Mouse (Mus musculus) lung, postnatal 14 days (tissue): ENCODE results near the gene Adh7.

ENCODE experiments used
- DNase-seq: peaks from one replicate; pipeline ENCODE4 v3.0.0; 2021

Adh7 gene

DNA sequence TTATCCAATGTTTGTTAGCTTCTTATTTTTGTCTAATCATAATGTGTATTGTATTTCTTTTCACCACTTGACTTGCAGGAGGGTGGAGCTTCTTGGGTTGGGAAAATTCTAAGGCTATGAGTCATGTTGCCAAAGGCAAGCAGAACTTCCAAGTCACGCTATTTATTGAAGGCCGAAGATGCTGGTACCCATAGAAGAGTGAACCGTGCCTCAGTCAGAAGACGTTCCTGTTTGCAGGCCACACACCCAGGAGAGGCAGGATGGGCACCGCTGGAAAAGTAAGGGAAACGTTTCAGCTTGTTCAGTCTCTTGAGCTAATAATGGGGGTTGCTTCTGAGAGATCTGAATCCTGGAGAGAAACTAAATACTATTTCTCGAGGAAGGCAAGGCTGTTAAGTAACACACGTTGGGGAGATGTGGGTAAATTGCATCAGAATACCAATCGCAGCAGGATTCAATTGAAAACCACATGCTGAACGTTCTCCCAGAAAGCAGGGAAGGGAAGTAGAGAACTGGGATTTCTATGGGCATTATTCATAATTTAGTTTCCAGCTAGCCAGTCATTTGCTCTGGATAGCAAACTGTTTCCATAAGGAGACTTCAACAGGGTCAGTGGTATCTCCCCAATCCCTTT is at the start of gene Adh7:
Gene Adh7, plus strand, starts transcription at position 130 of the 634 bp plus-strand sequence.
- no peak for DNase-seq

GRCm38 (mm10) chr3:138173291-138173690 is 44.3 kb upstream of the Adh7 start:
- no peak for DNase-seq

- DNase-seq: no peak
These were observed 42.0 kb upstream of the Adh7 start for GRCm38 (mm10) chr3:138175551-138175950.

GRCm38 (mm10) chr3:138182019-138182418 is 35.5 kb upstream of the Adh7 start:
- no peak for DNase-seq

DNA sequence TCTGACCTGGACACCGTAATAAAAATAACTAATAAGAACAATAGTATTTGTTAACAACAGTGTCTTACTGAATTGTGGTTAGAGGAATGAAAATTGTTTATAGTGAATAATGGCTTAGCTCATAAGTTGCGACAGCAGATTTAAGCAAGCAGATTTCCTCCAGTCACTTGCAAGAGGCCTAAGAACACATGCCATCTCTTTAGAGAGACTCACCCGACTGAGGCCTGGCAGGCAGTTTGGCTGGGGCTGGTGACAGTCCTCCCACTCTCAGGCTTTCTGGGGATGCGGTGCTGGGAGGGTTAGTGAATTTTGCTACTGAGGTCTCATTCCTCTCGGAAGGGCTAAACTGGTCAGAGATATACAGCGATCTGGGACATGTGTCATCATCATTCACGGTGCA is 34.2 kb upstream of the Adh7 start:
- no peak for DNase-seq

- peak; percentile 54 for DNase-seq
These were observed 32.3 kb upstream of the Adh7 start for GRCm38 (mm10) chr3:138185290-138185689.

- no peak for DNase-seq
These were observed 31.3 kb upstream of the Adh7 start for GRCm38 (mm10) chr3:138185995-138186930.

DNA sequence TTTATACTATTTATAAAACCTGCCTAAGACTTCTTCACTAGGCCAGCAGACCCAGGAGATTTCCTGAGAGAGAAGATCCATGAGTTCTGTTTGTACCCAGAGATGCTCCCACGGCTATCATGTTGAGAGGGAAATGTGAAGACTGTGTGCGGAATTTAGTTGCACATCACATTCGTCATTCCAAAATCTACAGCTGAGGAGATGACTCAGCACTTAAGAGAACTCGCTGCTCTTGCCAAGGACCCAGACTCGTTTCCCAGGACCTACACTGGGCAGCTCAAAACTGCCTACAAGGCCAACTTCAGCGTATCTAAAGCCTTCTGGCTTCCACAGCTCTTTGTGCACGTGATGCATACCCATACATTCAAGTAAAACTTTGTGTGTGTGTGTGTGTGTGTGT is 25.3 kb upstream of the Adh7 start:
- DNase-seq: no peak

- no peak for DNase-seq
These were observed 23.8 kb upstream of the Adh7 start, which contains the start of gene 4930579F01Rik for GRCm38 (mm10) chr3:138193683-138194302. TSS of gene 4930579F01Rik (minus strand) at chr3:138193825.

DNA sequence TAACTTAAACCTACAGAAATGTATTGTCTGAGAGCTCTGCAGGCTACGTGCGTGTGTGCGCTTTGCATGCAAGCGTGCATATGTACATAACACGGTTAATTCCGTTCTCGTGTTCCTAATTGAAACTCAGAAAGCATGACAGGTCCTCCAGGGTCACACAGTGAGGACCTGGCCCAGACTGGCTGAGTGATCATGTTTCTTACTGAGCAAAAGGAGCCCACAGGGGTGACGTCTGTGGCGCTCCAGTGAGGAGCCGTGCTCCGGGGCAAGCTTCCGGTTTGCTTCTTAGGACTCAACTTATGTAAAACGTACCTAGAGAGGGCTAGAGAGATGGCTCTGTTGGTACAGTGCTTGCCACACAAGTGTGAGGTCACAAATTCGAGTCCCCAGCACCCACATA is 20.5 kb upstream of the Adh7 start:
- DNase-seq: no peak

GRCm38 (mm10) chr3:138197556-138197955 is 20.0 kb upstream of the Adh7 start:
- no peak for DNase-seq

DNA sequence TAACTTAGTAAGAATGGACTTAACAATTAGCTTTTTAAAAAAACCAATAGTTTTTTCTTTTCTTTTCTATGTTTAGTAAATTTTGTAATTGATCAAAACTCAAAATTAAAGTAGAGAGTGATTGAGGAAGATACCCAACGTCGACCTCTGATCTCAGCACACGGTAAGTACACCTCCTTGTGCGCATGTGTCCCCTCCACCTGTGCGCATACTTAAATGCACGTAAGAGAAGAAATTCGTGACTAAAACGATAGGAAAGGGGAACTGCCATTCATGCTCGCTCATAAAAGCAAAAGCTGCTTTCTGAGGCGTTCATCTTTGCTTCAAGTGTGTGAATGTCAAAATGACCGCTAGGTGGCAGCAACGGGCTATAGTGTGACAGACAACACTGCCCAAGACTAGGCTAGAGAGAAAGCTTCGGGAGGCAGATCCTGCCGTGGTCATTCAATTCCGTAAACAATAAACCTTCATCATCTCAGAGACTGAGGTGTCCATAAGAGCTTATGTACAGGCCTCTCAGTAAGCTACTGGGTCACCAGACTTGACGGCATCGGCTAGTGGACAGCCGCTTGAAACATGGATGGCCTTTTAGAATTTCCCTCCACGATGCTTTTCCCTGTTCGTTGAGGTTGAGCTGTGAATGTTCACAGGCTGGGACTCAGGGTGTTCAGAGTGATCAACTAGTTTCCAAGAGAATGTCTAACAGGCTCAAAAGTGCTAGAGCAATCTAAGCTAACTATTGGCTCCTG is 19.4 kb upstream of the Adh7 start:
- peak; percentile 91 for DNase-seq

GRCm38 (mm10) chr3:138198722-138199068 is 18.9 kb upstream of the Adh7 start:
- no peak for DNase-seq

GRCm38 (mm10) chr3:138208821-138209220 is 8.7 kb upstream of the Adh7 start:
- no peak for DNase-seq

DNA sequence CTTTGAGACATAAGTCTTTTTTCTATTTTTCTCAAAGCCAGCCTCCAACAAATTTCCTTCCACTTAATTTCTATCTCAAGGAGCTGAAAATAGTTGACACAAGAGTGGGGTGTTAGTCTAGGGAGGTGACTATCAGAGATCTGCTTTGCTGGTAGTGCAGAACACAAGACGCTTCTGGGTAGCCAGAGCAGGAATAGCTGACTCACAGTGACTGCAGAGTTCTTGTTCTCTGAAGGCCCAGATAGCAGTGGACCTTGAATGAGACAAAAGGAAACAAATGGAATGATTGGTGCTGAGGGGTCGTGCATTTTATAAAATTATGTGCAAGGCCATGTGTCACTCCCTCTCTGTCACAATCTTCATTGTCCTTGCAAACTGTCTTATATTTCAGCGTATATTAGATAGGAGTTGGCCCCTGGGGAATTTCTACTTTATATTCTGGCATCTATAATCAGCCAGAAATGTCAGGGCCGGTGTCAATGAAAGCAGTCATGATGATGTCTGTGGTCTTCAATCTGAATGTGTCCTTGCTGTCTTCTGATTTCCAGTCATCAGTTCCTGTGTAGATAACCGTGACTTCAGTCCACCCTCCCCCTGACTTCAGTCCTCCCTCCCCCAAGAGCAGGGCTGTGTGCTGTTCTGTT is 7.0 kb upstream of the Adh7 start:
- DNase-seq: no peak

- no peak for DNase-seq
These were observed 5.1 kb upstream of the Adh7 start for GRCm38 (mm10) chr3:138212431-138212951.

- DNase-seq: no peak
These were observed 2.1 kb upstream of the Adh7 start for GRCm38 (mm10) chr3:138215395-138215989.

DNA sequence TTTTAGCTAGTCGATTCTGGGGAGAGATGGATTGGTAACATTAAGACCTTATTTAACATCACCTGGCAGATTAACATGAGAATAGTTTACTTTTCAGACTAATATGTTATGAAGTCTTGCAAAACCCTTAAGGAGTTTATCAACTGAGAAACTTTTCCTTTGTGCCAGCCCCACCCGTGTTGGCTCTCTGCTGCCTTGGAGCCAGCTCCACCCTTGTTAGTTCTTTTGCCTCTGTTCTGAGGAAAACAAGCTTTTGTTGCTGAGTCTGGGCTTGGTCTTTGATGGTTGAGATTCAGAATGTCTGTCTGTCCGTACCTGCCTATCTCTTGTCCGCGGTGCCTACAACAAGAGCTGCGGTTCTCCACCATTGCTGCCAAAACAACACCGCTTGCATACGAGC is 1.5 kb upstream of the Adh7 start:
- DNase-seq: no peak

GRCm38 (mm10) chr3:138221116-138221515 is 3.6 kb downstream of the Adh7 start:
- DNase-seq: no peak

GRCm38 (mm10) chr3:138222511-138222910 is 5.0 kb downstream of the Adh7 start:
- DNase-seq: no peak

DNA sequence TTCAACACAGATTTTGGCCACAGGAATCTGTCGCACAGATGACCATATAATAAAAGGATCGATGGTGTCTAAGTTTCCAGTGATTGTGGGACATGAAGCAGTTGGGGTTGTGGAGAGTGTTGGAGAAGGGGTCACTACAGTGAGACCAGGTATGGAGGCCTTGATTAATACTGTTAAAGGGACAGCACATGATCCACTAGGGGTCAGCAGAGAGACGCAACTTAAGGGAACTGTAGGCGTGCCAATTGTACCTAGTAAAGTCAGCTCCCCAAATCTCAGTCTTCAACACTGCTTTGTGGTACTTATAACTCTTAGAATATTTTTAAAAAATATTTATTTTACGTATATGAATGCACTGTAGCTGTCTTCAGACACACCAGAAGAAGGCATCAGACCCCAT is 5.4 kb downstream of the Adh7 start:
- DNase-seq: peak; percentile 87
